Mouse (Mus musculus) embryonic facial prominence, embryonic 15.5 days (tissue): ENCODE measurements around the gene Cntnap5b. TPM values are rescaled to one million over a fixed set of nuclear protein-coding genes. Genes with fewer than 3 reads are reported as not detected.
A peak's percentile ranks its signal among the peaks of the same experiment; 100 is the strongest.
"Not testable (repeated sequence)": the region's sequence is repeated elsewhere in the genome, so short reads cannot be mapped to it uniquely, and the experiment has no call there.

ENCODE experiments used
- ATAC-seq: fragments of 200-750 bp; cut with Nextera tagmentation; 2 replicates; pipeline ENCODE4 v1.8.0; 2017; ENCODE audit warnings: low read depth, moderate TSS enrichment; ENCODE audit not compliant: insufficient number of reproducible peaks, low FRiP score, low TSS enrichment
- H3K27ac ChIP-seq: fragments of 300-500 bp; sonication (generic); replicated peaks from 2 replicates; pipeline ENCODE4 v1.5.1; 2015; ENCODE audit warnings: mild to moderate bottlenecking, inconsistent platforms
- H3K27me3 ChIP-seq: fragments of 300-500 bp; sonication (generic); 2 replicates; pipeline ENCODE4 v1.6.1; 2015; ENCODE audit warnings: inconsistent platforms
- H3K36me3 ChIP-seq: fragments of 300-500 bp; sonication (generic); 2 replicates; pipeline ENCODE4 v1.6.1; 2015; ENCODE audit warnings: mild to moderate bottlenecking, inconsistent platforms
- H3K4me1 ChIP-seq: fragments of 300-500 bp; sonication (generic); 2 replicates; pipeline ENCODE4 v1.6.1; 2015; ENCODE audit warnings: inconsistent platforms
- H3K4me2 ChIP-seq: fragments of 300-500 bp; sonication (generic); replicated peaks from 2 replicates; pipeline ENCODE4 v1.6.1; 2015; ENCODE audit warnings: mild to moderate bottlenecking, inconsistent platforms
- H3K4me3 ChIP-seq: fragments of 300-500 bp; sonication (generic); replicated peaks from 2 replicates; pipeline ENCODE4 v1.5.1; 2015; ENCODE audit warnings: mild to moderate bottlenecking, inconsistent platforms
- H3K9ac ChIP-seq: fragments of 300-500 bp; sonication (generic); 2 replicates; pipeline ENCODE4 v1.6.1; 2015; ENCODE audit warnings: inconsistent platforms
- H3K9me3 ChIP-seq: fragments of 300-500 bp; sonication (generic); replicated peaks from 2 replicates; pipeline ENCODE4 v1.6.1; 2016; ENCODE audit warnings: inconsistent platforms
- WGBS: fragments of 180-500 bp; shearing (Covaris S2); methylation state at CpG from one replicate; pipeline ENCODE4 v1.1.7; 2015; 5-methylcytosine and 5-hydroxymethylcytosine counted together
- polyA plus RNA-seq: library from polyadenylated mRNA; unstranded; fragments of >200 nt; fragmentation: Nextera tagmentation; extraction: Ambion mirVana; gene quantifications from 2 replicates; pipeline ENCODE4 v1.2.1, GENCODE M21; 2015

Gene Cntnap5b
- polyA plus RNA-seq, 1 experiment from 2014 or later = not detected

DNA sequence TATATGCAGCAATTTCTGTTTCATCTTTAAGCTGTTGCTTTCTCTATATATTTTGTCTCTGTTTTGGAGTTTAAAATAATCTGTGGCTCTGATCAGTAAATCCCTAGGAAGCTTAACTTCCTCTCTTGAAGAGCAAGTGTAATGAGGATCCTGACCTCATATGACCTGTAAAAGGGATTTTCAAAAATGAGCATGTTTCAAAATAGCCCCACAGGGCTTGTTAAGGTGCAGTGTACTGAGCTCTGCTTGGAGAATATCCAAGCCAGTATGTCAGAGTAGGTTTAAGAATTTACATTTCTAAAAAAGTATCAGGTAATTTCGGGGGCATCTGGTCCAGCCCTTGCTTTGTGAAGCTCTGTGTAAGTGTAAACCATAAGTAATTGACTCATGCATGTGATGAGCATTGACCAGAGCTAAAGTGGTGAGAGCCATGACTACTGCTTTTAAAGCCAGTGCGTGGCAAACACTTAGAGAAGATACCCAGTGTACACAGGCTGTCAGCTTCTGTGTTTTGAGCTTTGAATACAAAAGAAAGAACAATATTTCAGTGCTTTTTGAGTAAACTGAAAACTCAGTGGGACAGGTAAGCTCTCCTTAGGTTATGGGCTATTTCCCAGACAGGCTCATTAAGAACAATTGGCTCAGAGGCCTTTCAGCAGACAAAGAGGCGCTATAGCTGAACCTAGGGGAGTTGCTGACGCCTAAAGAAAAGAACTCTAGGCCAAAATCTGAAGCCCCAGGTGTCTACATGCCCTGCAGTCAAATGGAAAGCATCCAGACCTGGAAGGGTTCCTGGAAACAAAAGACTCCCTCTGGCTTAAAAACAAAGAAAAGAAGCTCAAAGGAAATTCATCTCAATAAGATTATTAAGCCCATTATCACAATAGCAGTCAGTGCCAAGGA is 197.9 kb downstream of the Cntnap5b start:
- no peaks in the 10 kb centered on the region for H3K9me3 ChIP-seq
- no peaks in the 10 kb centered on the region for H3K4me1 ChIP-seq
- no peaks in the 10 kb centered on the region for H3K36me3 ChIP-seq
- no peak for ATAC-seq
- H3K27ac ChIP-seq = no peak overlapping the region
- WGBS = 16% methylated on average over 4 of the region's 4 CpGs
- no peak overlapping the region for H3K4me2 ChIP-seq
- no peak overlapping the region for H3K4me3 ChIP-seq
- H3K9ac ChIP-seq = no peak overlapping the region
- no peaks in the 10 kb centered on the region for H3K27me3 ChIP-seq

DNA sequence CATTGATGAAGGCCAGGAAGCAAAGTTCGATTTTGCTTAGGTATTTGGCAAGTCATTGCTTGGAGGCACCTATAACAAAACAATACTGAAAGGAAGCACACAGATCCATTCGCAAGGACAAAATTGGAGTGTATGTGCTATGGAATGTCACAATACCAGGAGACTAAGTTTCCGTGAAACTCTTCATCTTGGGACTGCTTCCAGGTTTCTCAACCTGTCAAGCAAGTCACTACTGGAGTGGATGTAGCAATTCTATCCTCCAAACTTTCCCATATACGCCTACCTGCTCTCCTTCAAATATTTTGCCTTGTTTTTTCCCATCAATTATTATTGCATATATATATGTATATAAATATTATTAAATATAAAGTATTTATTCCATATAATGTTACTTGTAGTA is 228.7 kb downstream of the Cntnap5b start:
- H3K9ac ChIP-seq, H3K27ac ChIP-seq, H3K4me1 ChIP-seq, H3K4me3 ChIP-seq, H3K9me3 ChIP-seq, H3K4me2 ChIP-seq, ATAC-seq, H3K27me3 ChIP-seq, H3K36me3 ChIP-seq: not testable (repeated sequence)
- WGBS = 79% methylated on average over 4 of the region's 4 CpGs

DNA sequence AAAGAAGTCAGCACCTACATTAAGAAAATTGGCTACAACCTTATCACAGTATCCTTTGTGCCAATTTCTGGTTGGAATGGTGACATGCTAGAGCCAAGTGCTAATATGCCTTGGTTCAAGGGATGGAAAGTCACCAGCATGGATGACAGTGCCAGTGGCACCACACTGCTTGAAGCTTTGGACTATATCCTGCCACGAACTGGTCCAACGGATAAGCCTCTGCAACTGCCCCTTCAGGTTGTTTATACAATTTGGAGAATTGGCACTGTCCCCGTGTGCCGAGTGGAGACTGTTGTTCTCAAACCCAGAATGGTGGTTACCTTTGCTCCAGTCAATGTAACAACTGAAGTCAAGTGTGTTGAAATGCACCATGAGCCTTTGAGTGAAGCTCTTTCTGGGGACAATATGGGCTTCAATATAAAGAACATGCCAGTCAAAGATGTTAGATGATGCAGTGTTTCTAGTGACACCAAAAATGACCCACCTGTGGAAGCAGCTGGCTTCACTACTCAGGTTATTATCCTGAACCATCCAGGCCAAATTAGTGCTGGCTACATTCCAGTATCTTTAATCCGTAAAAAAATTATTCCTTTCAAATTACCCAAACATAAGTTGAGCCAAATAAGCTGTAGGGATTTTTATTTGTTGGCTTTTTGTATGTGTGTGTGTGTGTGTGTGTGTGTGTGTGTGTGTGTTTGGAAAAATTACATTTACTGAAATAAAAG is 233.6 kb downstream of the Cntnap5b start:
- 72% methylated on average over 5 of the region's 5 CpGs for WGBS
- Histone ChIP-seq H3K27ac (no peak overlapping the region), H3K4me1 (no peaks in the 10 kb centered on the region), H3K36me3 (no peaks in the 10 kb centered on the region), H3K27me3 (no peaks in the 10 kb centered on the region), H3K4me3 (no peak overlapping the region), H3K4me2 (no peak overlapping the region), H3K9ac (no peak overlapping the region), H3K9me3 (no peaks in the 10 kb centered on the region)
- no peak for ATAC-seq

DNA sequence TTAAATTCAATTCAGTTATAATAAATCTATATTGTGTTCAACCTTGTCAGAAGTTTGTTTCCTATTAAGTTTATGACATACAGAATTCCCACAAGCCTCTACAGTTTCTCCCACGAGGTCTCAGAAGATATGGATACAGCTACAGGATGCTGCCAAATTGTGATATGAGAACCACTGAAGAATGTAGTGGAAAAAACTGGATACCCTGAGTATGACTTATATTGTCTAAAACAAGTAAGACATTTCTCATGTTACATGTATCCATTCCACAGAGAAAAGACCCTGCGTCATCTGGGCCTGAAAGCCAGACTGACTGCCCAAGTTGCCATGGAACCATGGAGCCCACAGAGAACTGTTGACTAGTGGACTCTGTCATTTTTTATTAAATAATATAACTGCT is 269.2 kb downstream of the Cntnap5b start:
- ATAC-seq = no peak
- Histone ChIP-seq H3K27ac (no peak overlapping the region), H3K9me3 (no peaks in the 10 kb centered on the region), H3K4me3 (no peak overlapping the region), H3K9ac (no peak overlapping the region), H3K4me1 (no peaks in the 10 kb centered on the region), H3K36me3 (no peaks in the 10 kb centered on the region), H3K27me3 (no peaks in the 10 kb centered on the region), H3K4me2 (no peak overlapping the region)
- 51% methylated on average over 2 of the region's 2 CpGs for WGBS

DNA sequence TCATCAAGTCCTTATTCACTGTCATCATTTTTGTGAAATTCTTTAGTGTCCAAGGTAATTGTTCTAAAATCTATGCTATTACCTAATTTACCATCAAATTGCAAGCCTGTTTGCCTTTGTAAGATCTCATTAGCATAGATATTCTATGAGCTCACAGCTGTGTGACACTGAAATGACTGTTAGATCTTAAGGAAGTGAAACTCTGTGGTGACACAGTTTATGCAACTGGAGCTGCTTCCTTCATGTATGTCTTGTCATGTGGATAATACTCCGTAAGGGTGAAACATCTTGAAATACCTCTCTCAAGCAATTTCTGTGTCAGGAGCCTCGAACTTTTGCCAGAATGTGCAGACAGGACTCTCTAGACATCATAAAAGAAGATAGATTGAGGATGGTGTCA is 307.2 kb downstream of the Cntnap5b start:
- Histone ChIP-seq H3K9me3 (no peaks in the 10 kb centered on the region), H3K4me1 (no peaks in the 10 kb centered on the region), H3K27ac (no peak overlapping the region), H3K27me3 (no peaks in the 10 kb centered on the region), H3K4me3 (no peak overlapping the region), H3K4me2 (no peak overlapping the region), H3K9ac (no peak overlapping the region), H3K36me3 (no peaks in the 10 kb centered on the region)
- 69% methylated on average over 2 of the region's 2 CpGs for WGBS
- ATAC-seq = no peak

DNA sequence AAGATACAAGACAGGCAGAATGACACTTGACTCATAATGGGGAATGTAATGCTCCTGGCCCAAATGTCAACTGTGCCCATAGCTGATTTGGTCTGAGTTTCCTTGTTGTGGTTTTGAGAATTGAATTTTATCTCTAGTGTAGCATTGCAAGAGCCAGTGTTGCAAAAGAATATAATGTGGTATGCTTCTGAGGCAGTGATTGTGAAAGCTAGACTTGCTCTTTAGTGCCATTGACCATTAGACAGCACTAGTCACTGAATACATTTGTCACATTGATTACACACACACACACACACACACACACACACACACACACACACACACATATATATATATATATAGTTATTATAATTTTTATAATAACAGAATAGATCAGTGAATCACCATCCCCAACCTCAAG is 328.0 kb downstream of the Cntnap5b start:
- Histone ChIP-seq H3K9ac (no peak overlapping the region), H3K4me2 (no peak overlapping the region), H3K9me3 (no peaks in the 10 kb centered on the region), H3K4me3 (no peak overlapping the region), H3K27ac (no peak overlapping the region), H3K27me3 (no peaks in the 10 kb centered on the region), H3K36me3 (no peaks in the 10 kb centered on the region), H3K4me1 (no peaks in the 10 kb centered on the region)
- no peak for ATAC-seq

DNA sequence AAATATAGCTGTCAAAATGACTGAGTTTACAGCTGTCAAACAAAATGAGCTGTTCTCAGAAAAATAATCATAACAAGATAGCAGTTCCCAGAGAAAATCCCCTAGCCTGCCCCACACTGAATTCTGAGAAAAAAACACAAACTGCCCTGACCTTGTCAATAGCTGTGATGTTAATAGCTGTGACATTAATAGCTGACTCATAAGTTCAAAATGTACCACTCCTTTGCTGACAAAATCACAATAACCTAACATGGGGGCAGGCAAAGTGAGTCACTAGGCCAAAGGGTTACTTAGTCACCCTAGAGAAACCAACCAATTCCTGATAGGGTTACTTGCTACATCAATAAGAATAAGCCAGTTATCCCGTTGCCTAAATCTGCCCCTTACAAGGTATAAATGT is 328.5 kb downstream of the Cntnap5b start:
- H3K36me3 ChIP-seq = no peaks in the 10 kb centered on the region
- no peak overlapping the region for H3K27ac ChIP-seq
- no peak overlapping the region for H3K9ac ChIP-seq
- H3K4me1 ChIP-seq = no peaks in the 10 kb centered on the region
- H3K27me3 ChIP-seq = no peaks in the 10 kb centered on the region
- no peak overlapping the region for H3K4me3 ChIP-seq
- WGBS = 68% methylated on average over 1 of the region's 1 CpGs
- no peak for ATAC-seq
- H3K4me2 ChIP-seq = no peak overlapping the region
- no peaks in the 10 kb centered on the region for H3K9me3 ChIP-seq

DNA sequence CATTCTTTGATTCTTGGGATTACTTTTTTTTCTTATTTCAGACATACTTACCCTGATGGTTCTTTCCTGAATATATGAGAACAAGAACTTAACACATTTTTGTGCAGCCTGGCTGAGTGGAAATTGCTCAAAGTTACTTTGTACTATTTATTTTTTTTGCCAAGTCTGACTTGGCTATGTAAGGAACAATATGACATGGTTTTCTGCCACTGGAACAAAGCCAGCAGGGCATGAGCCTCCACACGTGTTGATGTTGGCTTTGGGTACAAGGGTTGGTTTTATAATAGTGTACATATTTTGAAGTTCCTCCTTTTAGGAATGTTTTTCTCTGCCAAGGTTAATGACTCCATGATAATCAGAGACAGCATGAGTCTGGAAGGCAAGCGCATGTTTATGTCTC is 331.8 kb downstream of the Cntnap5b start:
- WGBS = 49% methylated on average over 2 of the region's 2 CpGs
- Histone ChIP-seq H3K4me3 (no peak overlapping the region), H3K9ac (no peak overlapping the region), H3K36me3 (no peaks in the 10 kb centered on the region), H3K27me3 (no peaks in the 10 kb centered on the region), H3K4me2 (no peak overlapping the region), H3K4me1 (no peaks in the 10 kb centered on the region), H3K9me3 (no peaks in the 10 kb centered on the region), H3K27ac (no peak overlapping the region)
- no peak for ATAC-seq

DNA sequence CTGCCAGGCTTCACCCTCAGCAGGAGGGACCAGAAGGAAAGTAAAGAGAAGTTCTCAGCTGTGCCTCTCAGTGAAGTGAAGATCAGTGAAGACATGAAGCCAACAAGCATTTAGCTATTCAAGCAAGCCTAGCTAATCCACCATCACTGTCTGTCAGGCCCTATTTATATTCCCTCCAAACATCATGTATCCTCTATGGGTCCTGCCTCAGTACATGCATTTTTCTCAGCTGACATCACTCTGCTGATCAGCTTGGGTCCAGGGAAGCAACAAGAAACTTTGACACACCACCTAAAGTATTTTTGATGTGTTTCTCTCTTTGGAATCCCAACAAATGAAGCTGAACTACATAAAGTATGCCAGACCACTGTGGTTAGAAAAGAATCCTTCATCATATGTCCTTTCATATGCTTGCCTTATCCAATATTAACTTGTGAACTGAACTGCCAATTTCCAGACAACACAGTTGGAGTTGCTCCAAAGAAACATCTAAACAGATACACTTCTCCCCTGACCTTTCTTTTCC is 349.9 kb downstream of the Cntnap5b start:
- Histone ChIP-seq H3K9ac (no peak overlapping the region), H3K4me2 (no peak overlapping the region), H3K36me3 (no peaks in the 10 kb centered on the region), H3K9me3 (no peaks in the 10 kb centered on the region), H3K27ac (no peak overlapping the region), H3K4me1 (no peaks in the 10 kb centered on the region), H3K4me3 (no peak overlapping the region), H3K27me3 (no peaks in the 10 kb centered on the region)
- ATAC-seq = peak; percentile 51

DNA sequence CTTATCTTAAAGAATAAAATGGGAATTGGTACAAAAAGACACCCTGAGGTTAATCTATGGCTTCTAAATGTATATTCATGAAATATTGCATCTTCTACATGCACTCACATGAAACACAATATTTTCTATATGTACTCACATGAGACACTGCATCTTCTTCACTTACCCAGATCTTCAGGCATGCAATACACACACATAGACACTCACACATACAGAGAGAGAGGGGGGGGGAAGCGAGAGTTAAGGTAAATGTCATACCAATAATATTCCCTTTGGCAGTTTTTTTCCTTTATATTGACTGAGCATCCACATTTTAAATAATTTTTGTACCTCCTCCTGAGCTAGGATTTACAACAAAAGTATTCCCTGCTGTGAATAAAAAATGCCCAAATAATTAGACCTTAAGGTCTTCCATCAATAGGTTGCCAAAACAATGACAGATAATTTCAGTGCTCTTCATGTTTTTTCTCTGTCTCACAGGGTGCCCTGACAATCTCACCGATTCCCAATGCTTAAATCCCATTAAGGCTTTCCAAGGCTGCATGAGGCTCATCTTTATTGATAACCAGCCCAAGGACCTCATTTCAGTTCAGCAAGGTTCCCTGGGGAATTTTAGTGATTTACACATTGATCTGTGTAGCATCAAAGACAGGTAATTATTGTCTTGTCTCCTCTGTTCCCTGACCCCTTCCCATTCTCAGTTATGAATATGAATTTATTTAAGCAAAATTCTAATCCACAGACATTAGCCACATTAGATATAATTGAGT is 391.2 kb downstream of the Cntnap5b start:
- H3K4me3 ChIP-seq = no peak overlapping the region
- no peaks in the 10 kb centered on the region for H3K9me3 ChIP-seq
- H3K27me3 ChIP-seq = no peaks in the 10 kb centered on the region
- ATAC-seq = no peak
- H3K4me2 ChIP-seq = no peak overlapping the region
- no peaks in the 10 kb centered on the region for H3K36me3 ChIP-seq
- H3K9ac ChIP-seq = no peak overlapping the region
- WGBS = 69% methylated on average over 2 of the region's 2 CpGs
- no peaks in the 10 kb centered on the region for H3K4me1 ChIP-seq
- H3K27ac ChIP-seq = no peak overlapping the region

DNA sequence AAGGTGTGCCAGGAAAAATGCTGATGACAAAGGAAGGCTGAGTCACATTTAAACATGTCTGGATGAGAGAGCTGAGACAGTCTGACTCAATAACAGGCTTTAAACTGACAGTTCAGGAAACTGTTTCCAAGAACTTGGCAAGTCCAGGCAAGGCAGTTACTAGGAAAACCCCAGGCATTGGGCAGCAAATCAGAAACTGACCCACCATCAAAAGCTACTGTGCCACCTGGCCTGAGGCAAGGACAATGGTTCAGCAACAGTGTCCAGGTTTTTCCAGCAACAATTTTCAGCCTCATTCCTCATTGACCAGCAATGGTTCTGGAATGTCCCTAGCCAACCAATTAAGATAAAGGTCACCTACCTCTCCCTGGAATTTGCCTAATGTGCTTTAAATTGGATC is 399.0 kb downstream of the Cntnap5b start:
- no peaks in the 10 kb centered on the region for H3K36me3 ChIP-seq
- H3K4me2 ChIP-seq = no peak overlapping the region
- no peak overlapping the region for H3K27ac ChIP-seq
- no peaks in the 10 kb centered on the region for H3K27me3 ChIP-seq
- no peaks in the 10 kb centered on the region for H3K9me3 ChIP-seq
- no peak overlapping the region for H3K9ac ChIP-seq
- ATAC-seq = no peak
- H3K4me3 ChIP-seq = no peak overlapping the region
- no peaks in the 10 kb centered on the region for H3K4me1 ChIP-seq
